Mouse (Mus musculus): ENCODE data around the gene Tti1.

DNA sequence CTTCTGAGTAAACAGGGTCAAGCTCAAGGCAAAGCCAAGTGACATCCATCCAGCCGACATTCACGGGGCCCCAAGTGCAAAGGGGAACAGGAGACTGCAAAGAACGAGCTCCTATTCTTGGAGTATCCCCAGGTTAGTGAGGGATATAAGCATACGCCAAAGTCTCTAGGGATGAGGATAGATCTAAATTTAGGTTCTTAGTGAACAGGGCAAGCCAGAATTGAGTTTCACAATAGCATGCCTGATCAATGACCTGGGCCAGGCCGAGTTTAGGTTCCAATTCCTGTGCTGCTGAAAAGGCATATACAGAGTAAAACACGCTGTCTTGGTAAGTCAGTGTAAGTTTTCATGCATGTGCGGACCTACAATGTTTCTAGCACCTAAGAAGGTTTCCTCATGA lies 18.9 kb downstream of the Tti1 start:
- no peak for TF ChIP-seq CTCF (IDR thresholded peaks at IDR 0.05; ENCODE audit: low read depth)
- no peak for TF ChIP-seq EP300 (optimal IDR thresholded peaks at IDR 0.05)
